Mouse (Mus musculus) lung, adult 2 months (tissue): Measurements from ENCODE around the gene Wwox. TPM values are rescaled to one million over a fixed set of nuclear protein-coding genes. Genes with fewer than 3 reads are reported as not detected.

ENCODE experiments used
- DNase-seq: peaks from one replicate; pipeline ENCODE4 v3.0.0; 2022
- H3K4me1 ChIP-seq: fragments of 200-500 bp; 2 replicates; pipeline ENCODE4 v1.6.1; 2011; ENCODE audit warnings: low read length; ENCODE audit not compliant: control insufficient read depth, insufficient read depth
- H3K4me3 ChIP-seq: fragments of 200-500 bp; replicated peaks from 2 replicates; pipeline ENCODE3; 2011; ENCODE audit warnings: low read depth, mild to moderate bottlenecking, control low read depth, low read length; ENCODE audit errors: extremely low read depth
- CTCF ChIP-seq: fragments of 200-500 bp; IDR thresholded peaks from 2 replicates; pipeline ENCODE4 v1.5.1; 2011; ENCODE audit warnings: mild to moderate bottlenecking, low read length, control low read depth; ENCODE audit not compliant: insufficient read depth
- POLR2A ChIP-seq: fragments of 200-500 bp; IDR thresholded peaks from 2 replicates; pipeline ENCODE4 v1.6.1; 2011; ENCODE audit warnings: low read depth, mild to moderate bottlenecking, control low read depth, low read length, borderline replicate concordance; ENCODE audit errors: extremely low read depth
- WGBS: fragments of 180-500 bp; shearing (Covaris S2); methylation state at CpG from one replicate; pipeline ENCODE4 v1.1.7; 2018; 5-methylcytosine and 5-hydroxymethylcytosine counted together
- polyA plus RNA-seq: library from polyadenylated mRNA; depleted of rRNA; stranded (reverse); fragments of >200 nt; gene quantifications from 2 replicates; pipeline ENCODE4 v1.2.3, GENCODE M21; 2012

The Wwox gene
- polyA plus RNA-seq, 1 experiment, result 8.5 TPM

GRCm38 (mm10) chr8:114982762-114983161, 543.3 kb downstream of the Wwox start:
- WGBS, result 84% methylated on average over 11 of the region's 11 CpGs
- Histone ChIP-seq H3K4me1 (no peaks in the 10 kb centered on the region), H3K4me3 (no peak overlapping the region)
- no peak for DNase-seq
- no peak for TF ChIP-seq CTCF
- TF ChIP-seq POLR2A, result no peak

DNA sequence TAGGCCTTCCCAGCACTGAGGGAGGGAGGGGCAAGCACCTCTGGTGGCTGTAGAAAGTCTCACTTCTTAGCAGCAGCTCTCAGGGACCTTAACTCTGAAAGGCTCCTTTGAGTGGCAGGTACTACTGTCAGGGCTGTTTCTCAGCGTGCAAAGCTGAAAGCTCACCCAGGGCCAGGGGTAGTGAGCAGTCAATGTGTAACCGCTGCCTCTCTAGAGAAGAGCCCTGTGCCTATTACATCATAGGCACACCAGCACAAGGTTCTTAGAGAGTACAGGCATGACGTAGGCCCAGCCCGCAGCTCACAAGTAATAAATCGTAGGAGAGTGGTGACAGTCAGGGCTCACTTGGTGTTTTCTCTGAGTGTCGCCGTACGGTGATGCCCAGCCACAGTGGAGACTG, 545.0 kb downstream of the Wwox start:
- no peak for TF ChIP-seq CTCF
- TF ChIP-seq POLR2A, result no peak
- 83% methylated on average over 8 of the region's 8 CpGs for WGBS
- DNase-seq, result no peak
- Histone ChIP-seq H3K4me3 (no peak overlapping the region), H3K4me1 (no peaks in the 10 kb centered on the region)

GRCm38 (mm10) chr8:114985996-114986395, 546.5 kb downstream of the Wwox start:
- Histone ChIP-seq H3K4me3 (no peak overlapping the region), H3K4me1 (no peaks in the 10 kb centered on the region)
- DNase-seq, result no peak
- TF ChIP-seq CTCF (no peak), POLR2A (no peak)
- WGBS, result 43% methylated on average over 13 of the region's 13 CpGs

DNA sequence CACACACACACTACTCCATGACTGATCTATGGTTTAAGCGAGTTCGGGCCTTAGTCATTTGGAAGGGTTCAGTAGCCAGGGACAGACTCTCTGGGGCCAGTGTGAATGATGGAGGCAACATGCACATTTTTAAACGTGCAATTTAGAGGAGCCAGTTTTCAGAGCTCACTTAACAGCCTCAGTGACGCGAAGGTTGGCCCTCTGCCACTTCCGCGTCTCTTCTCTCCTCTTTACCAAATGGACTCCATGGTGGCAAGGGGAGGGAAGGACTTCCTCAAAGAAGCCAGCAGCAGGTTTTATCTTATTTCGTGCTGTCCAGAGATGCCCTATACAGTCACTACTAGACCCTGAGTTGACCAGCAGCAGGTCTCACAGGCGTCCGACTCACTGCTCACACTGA, 547.5 kb downstream of the Wwox start:
- TF ChIP-seq POLR2A (no peak), CTCF (no peak)
- WGBS, result 81% methylated on average over 10 of the region's 10 CpGs
- DNase-seq, result no peak

DNA sequence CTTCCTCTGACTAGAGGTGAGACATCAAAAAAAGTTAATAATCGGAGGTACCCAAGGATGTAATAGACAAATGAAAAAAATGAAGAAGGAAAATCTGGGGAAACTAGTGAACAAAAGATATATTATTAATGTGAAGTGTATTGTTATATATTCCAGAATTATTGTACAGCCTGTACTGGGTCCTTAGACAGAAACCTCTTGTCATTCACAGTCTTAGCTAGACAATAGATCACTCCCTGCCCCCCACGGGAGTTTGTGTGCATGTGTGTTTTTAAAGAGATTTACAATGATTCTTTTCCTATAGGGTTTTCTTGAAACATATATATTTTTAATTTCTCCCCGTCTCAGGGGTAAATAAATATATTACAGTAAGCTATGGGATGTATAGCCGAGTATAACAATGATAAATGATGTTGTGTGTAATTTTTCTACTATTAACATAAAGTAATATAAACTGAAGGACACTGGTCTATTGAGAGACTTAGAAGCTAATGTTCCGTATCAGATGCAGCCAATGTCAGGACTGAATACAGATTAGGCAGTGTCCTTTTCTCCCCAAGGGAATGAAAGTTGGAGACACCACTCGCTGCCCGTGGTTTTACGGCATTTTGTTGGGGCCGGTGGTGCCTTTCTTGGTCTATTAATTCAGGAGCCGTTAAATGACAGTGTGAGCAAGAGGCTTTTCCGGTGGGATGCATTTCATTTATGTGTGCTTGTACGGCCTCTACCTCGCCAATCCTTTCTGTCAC, 551.6 kb downstream of the Wwox start:
- TF ChIP-seq CTCF (no peak), POLR2A (no peak)
- no peak for DNase-seq
- Histone ChIP-seq H3K4me1 (no peaks in the 10 kb centered on the region), H3K4me3 (no peak overlapping the region)
- WGBS, result 88% methylated on average over 13 of the region's 13 CpGs

More for the DNA sequence above, 547.5 kb downstream of the Wwox start:
- H3K4me1 ChIP-seq, result no peaks in the 10 kb centered on the region
- no peak overlapping the region for H3K4me3 ChIP-seq

GRCm38 (mm10) chr8:115000736-115001135, 561.3 kb downstream of the Wwox start:
- DNase-seq, result no peak
- Histone ChIP-seq H3K4me3 (no peak overlapping the region), H3K4me1 (no peaks in the 10 kb centered on the region)
- TF ChIP-seq POLR2A (no peak), CTCF (no peak)
- 89% methylated on average over 11 of the region's 11 CpGs for WGBS

GRCm38 (mm10) chr8:115005021-115005420, 565.6 kb downstream of the Wwox start:
- WGBS, result 70% methylated on average over 3 of the region's 3 CpGs
- DNase-seq, result no peak
- no peak overlapping the region for H3K4me3 ChIP-seq
- H3K4me1 ChIP-seq, result no peaks in the 10 kb centered on the region
- TF ChIP-seq CTCF, result no peak
- TF ChIP-seq POLR2A, result no peak

GRCm38 (mm10) chr8:115006561-115006960, 567.1 kb downstream of the Wwox start:
- H3K4me3 ChIP-seq, result no peak overlapping the region
- TF ChIP-seq CTCF (no peak), POLR2A (no peak)
- 72% methylated on average over 8 of the region's 8 CpGs for WGBS
- DNase-seq, result no peak
- H3K4me1 ChIP-seq, result no peaks in the 10 kb centered on the region

DNA sequence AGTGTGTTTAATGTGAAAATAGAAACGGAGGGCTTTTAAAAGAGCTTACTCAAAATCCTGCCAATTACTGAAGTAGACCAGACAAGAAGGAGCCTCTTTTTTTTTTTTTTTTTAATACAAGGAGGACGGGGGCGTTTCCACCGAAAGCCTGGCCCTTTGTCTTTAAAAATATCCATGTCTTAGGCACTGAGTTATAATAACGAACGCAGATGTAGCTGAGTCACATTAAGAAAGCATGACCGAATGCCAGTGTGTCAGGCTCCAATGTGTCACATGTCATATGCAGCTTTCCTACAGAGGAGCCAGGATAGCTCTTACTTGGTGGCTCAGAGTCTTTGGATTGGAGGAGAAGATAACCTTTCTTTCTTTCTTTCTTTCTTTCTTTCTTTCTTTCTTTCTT, 567.8 kb downstream of the Wwox start:
- DNase-seq, result no peak
- Histone ChIP-seq H3K4me3 (no peak overlapping the region), H3K4me1 (no peaks in the 10 kb centered on the region)
- WGBS, result 70% methylated on average over 7 of the region's 7 CpGs
- TF ChIP-seq CTCF, result no peak
- TF ChIP-seq POLR2A, result no peak

DNA sequence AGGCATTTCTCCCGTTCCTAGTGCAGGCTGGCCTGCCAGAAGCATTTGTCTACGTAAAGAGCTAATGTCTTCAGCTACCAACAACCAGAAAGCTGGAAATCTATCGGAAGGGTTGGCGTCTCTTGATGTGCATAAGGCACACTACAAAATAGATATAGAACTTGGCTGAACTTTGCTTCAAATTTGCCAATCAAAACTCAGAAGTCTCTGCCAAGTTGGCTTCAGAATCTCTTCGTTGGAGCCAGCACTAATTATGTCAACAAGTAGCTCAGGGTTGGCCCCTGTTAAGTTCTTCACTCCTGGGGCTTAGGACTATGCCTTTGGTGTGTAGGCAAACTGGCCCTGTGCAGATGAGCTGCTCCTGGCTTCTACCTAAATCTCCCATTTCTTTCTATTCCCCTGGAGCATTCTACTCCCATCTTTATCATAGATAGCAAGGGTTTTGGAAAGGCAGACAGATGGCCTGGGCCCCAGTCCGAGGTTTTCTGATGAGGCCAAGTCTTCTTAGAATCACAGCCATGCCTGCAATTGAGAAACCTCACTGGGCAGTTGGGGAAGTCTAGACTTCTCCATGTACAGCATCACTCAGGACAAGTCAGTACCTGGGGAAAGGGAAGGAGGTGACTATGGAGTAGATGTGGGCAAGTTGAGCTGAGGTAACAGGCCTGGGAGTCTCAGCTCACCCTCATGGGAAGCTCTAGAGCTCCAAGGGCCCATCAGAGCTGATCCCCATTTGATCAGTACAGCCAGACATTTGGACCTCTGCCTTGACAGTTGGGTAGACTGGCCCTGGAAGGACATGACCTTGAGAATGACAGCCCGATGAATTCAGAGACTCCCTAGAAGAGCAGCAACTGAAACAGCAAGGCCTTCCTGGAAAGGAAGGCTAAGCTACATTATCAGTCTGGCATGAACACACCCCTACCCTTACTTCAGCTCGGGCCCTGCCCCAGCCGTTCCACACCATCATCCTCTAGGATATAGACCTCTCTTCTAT, 569.5 kb downstream of the Wwox start:
- no peak for TF ChIP-seq POLR2A
- no peak for TF ChIP-seq CTCF
- Histone ChIP-seq H3K4me3 (no peak overlapping the region), H3K4me1 (no peaks in the 10 kb centered on the region)
- WGBS, result 66% methylated on average over 9 of the region's 9 CpGs
- DNase-seq, result no peak
